Mouse (Mus musculus) olfactory bulb, adult 2 months (tissue): ENCODE measurements around the gene Flywch2. TPM values are rescaled to one million over a fixed set of nuclear protein-coding genes. Genes with fewer than 3 reads are reported as not detected.

Experiments
- H3K27ac ChIP-seq: fragments of 200-500 bp; 2 replicates; pipeline ENCODE4 v1.5.1; 2012; ENCODE audit warnings: low read depth, low read length; ENCODE audit not compliant: insufficient read depth
- H3K4me1 ChIP-seq: fragments of 200-500 bp; 2 replicates; pipeline ENCODE4 v1.6.1; 2012; ENCODE audit warnings: low read length; ENCODE audit not compliant: control insufficient read depth, insufficient read depth
- H3K4me3 ChIP-seq: fragments of 200-500 bp; 2 replicates; pipeline ENCODE4 v1.5.1; 2012; ENCODE audit warnings: mild to moderate bottlenecking, low read depth, low read length, moderate library complexity; ENCODE audit not compliant: insufficient read depth
- CTCF ChIP-seq: fragments of 200-500 bp; IDR thresholded peaks from 2 replicates; pipeline ENCODE4 v1.5.1; 2012; ENCODE audit warnings: low read depth, mild to moderate bottlenecking, low read length, moderate library complexity; ENCODE audit not compliant: insufficient read depth
- POLR2A ChIP-seq: fragments of 200-500 bp; IDR thresholded peaks from 2 replicates; pipeline ENCODE4 v1.6.1; 2012; ENCODE audit warnings: mild to moderate bottlenecking, low read depth, low read length, moderate library complexity; ENCODE audit not compliant: insufficient read depth
- WGBS: fragments of 180-500 bp; shearing (Covaris S2); methylation state at CpG from one replicate; pipeline ENCODE4 v1.1.7; 2018; 5-methylcytosine and 5-hydroxymethylcytosine counted together
- polyA plus RNA-seq: library from polyadenylated mRNA; stranded (reverse); fragments of >200 nt; gene quantifications from 2 replicates; pipeline ENCODE4 v1.2.4, GENCODE M21; 2012; ENCODE audit warnings: low replicate concordance; ENCODE audit not compliant: missing spikeins, insufficient read depth, insufficient read length

The Flywch2 gene
- polyA plus RNA-seq, 1 experiment, result not detected

DNA sequence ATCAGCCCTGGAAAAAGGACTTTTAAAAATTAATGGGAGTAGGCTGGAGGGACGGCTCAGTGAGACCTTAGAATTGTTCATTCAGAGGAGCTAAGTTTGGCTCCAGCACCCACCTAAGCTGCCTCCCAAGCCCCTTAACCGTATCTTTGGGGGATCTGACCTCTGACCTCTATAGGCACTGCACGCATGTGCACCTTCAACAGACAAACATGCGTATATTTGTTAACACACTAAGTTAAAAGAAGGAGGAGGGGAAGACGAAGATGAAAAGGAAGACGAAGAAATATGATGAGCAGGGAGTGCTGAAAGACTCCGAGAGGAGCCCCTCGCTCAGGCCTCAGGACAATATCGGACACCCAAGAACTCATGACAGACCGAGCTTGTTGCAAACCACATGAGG is 15.7 kb upstream of the Flywch2 start:
- no peak overlapping the region for H3K4me3 ChIP-seq
- TF ChIP-seq POLR2A (no peak), CTCF (no peak)
- no peak overlapping the region for H3K27ac ChIP-seq
- WGBS, result 94% methylated on average over 10 of the region's 10 CpGs
- H3K4me1 ChIP-seq, result peaks cover 4% of the 10 kb centered on the region; the same call in 1 of the 2 replicates

DNA sequence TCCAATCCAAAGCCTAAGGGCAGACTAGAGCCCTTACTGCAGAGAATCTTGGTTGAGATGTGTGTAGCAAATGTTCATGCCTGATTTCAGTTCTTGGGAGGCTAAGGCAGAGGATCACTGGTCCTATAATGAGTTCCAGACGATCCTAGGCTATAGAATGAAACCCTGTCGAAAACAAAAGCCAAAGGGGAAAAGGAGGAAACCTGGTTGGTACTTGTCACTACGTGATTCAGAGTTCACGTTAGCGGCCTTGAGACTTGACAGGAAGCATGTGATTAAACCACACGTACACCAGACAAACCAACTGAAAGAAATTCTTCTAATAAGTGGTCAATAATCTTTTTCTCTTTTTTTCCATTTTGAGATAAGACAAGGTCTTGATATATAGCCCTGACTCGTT is 11.4 kb upstream of the Flywch2 start:
- WGBS, result 77% methylated on average over 7 of the region's 7 CpGs
- H3K4me3 ChIP-seq, result no peak overlapping the region
- H3K4me1 ChIP-seq, result peaks cover 9% of the 10 kb centered on the region
- TF ChIP-seq POLR2A (no peak), CTCF (no peak)
- no peak overlapping the region for H3K27ac ChIP-seq

DNA sequence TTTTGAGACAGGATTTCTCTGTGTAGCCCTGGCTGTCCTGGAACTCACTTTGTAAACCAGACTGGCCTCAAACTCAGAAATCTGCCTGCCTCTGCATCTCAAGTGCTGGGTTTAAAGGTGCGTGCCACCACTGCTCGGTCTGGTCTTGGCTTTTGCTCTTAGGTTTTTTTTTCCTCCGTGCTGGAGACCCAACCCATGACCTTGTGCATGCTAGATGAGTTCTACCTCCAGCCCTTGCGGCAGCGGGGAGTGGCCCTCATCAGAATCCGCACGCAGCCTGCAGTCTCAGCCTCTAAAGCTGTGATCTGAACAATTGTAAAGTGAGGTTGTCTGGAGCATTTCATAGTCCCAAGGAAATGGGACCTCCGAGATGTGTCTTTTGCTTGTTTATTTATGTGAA is 9.4 kb upstream of the Flywch2 start:
- H3K4me3 ChIP-seq, result no peak overlapping the region
- TF ChIP-seq POLR2A, result no peak
- no peak for TF ChIP-seq CTCF
- peaks cover 14% of the 10 kb centered on the region for H3K4me1 ChIP-seq
- H3K27ac ChIP-seq, result no peak overlapping the region
- 93% methylated on average over 8 of the region's 8 CpGs for WGBS

DNA sequence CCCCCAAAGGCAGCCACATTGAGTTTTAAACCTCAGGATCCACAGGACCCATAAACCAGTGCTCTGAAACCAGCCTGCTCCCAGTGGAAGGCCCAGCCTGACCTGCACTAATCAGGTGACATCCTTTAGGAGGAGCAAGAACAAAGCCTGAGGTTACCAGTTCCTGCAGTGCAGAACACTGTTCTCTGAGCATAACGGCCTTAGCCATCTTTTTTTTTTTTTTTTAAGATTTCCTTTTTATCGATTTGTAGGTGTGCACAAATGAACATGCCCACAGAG is 5.1 kb upstream of the Flywch2 start:
- no peak for TF ChIP-seq CTCF
- TF ChIP-seq POLR2A, result no peak
- 26% methylated on average over 2 of the region's 2 CpGs for WGBS
- Histone ChIP-seq H3K4me1 (peaks cover 19% of the 10 kb centered on the region), H3K27ac (peak overlapping the region; percentile 93), H3K4me3 (peak overlapping the region; percentile 53)

DNA sequence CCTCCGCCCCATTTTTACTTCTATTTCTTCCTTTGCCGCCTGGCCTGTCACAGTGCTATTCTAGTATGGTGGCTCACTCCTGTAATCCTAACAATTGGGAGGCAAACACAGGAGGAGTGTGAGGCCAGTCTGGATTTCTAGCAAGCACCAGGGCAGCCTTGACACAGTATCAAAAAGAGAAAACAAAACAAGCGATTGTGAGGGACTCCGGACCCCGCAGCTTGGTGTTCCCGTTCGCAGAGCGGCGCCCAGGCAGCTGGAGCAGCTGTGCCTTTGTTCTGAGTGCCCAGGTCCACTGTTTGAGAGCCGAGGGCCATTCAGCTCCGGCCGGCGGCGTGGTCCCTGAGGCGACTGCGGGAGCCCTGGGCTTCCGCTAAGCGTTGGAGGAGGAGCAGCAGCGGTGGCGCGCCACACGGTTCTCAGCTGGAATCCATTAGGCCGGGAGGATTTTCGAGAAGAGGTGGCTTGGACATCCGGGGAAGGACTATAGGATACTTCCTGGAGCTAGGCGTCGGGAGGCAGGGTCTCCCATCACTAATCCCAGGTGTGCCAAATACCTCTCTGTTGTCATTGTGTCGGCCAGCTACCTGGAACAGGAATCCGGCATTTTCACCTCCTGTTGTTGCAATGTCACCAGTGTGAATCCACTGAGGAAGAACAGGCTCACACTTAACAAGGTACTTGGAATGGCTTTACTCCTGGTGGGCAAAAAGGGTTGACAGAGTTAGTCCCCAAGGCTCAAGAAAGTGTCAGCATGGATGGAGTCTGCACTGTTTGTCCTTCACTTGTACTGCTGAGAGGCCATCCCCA is 4.6 kb upstream of the Flywch2 start, which contains the start of gene Srrm2:
Srrm2 (plus strand) TSS at position 264 of the 810 bp plus-strand sequence.
- Histone ChIP-seq H3K27ac (peak within 1 kb of the TSS; percentile 93), H3K4me1 (peaks cover 23% of the 10 kb centered on the region), H3K4me3 (peak within 1 kb of the TSS; percentile 53)
- TF ChIP-seq POLR2A, result no peak
- TF ChIP-seq CTCF, result no peak
- 1% methylated on average over 29 of the region's 29 CpGs for WGBS

DNA sequence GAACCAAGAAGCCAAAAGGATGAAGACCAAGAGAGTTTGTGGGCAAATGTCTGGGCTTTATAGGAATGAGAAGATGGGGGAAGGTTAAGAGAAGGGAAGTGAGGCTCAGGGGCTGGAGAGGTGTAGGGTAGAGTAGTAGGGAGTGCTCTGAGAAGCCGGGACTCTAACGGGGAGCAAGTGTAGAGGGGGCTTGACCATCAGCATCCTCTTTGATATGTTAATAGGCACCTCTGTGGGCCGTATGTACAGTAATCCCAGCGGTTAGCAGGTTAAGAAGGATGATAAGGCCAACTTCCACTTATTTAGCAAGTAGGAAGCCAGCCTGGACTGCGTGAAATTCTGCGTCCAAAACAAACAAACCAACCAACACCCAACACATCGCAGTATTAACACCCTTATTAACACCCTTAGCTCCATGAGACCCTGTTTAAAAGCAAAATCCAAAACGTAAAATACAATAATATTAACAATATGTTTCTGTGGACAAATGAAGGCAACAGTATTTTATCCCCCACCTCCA is 3.9 kb upstream of the Flywch2 start:
- TF ChIP-seq CTCF (no peak), POLR2A (no peak)
- H3K27ac ChIP-seq, result peak overlapping the region; percentile 93

DNA sequence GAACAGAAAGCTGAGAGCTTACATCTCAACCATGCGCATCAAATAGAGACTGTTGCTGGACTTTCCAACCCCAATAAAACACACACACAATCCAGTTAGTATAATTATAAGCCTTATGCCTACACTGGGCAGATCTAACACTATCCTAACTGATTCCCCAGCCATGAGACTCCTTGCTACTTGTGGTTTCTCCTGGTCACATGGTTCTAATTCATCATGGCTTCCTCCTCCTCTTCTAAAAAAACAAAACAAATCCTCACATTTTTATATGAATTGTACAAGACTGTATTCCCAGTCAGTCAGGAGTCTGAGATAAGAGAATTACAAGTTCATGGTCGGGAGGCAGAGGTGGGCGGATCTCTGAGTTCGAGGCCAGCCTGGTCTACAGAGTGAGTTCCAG is 3.1 kb upstream of the Flywch2 start:
- Histone ChIP-seq H3K4me3 (no peak overlapping the region), H3K27ac (no peak overlapping the region), H3K4me1 (peaks cover 22% of the 10 kb centered on the region)
- no peak for TF ChIP-seq POLR2A
- no peak for TF ChIP-seq CTCF
- WGBS, result 90% methylated on average over 4 of the region's 4 CpGs

More for the DNA sequence above, 3.9 kb upstream of the Flywch2 start:
- 16% methylated on average over 8 of the region's 8 CpGs for WGBS
- peaks cover 22% of the 10 kb centered on the region for H3K4me1 ChIP-seq
- no peak overlapping the region for H3K4me3 ChIP-seq

DNA sequence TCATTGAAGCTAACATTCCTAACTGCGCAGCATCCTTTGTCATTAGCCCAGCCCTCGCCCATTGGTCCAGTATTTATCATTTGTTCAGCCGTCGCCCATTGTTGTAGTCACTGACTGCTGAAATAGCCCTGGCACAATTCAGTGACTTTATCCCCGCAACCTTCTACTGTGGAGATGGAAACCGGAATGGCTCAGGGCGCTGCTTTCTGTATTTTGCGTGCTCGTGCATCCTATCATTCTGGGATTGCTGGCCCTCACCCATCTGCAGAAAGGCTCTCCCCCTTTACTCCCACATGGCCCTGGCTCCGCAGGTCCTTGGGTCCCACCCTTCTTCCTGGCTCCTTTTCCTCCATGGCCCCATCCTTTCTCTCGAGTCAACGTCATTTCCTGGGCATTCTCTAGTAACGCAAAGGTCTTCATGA is 640 bp upstream of the Flywch2 start:
- 8% methylated on average over 13 of the region's 13 CpGs for WGBS
- Histone ChIP-seq H3K4me1 (peaks cover 13% of the 10 kb centered on the region), H3K27ac (peak overlapping the region; percentile 86), H3K4me3 (peak overlapping the region; percentile 47)
- TF ChIP-seq CTCF, result no peak
- peak; percentile 40; the same call in 1 of the 2 replicates for TF ChIP-seq POLR2A

DNA sequence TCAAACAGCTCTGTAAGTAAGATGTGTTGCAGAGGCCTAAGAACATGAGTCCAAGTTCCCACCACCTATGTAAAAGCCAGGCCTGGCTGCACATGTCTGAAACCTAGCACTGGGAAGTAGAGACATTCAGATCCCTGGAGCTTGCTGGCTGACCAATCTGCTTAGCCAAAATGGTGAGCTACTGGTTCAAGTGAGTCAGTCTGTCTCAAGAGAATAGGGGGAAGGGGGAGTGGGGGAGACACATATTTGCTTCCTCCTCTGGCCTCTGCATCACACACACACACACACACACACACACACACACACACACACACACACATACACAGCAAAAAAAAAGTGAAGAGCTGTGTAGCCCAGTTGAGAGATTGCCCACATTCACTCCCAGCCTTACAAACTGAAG is 2.5 kb downstream of the Flywch2 start:
- peaks cover 9% of the 10 kb centered on the region for H3K4me1 ChIP-seq
- TF ChIP-seq CTCF (no peak), POLR2A (no peak)
- no peak overlapping the region for H3K4me3 ChIP-seq
- no peak overlapping the region for H3K27ac ChIP-seq

DNA sequence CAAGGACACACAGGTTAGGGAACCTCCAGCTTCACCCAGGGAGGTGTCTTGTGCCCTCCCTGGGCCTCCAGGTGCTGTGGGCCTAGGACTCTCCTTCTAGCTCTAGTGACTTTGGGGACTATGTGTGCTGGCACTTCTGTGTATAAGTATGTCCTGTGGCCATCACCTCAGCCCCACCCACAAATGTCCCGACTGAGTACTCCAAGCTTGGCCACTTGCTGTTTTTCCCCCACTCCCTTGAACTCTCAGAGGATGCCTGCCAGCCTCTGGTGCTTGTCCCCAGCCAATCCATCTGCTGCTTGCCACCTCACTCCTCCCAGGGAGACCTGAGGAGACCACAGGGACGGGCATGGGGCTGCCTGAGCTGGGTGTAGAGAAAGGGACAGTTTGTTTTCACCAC is 7.4 kb downstream of the Flywch2 start:
- Histone ChIP-seq H3K4me1 (peaks cover 3% of the 10 kb centered on the region; the same call in 1 of the 2 replicates), H3K27ac (no peak overlapping the region), H3K4me3 (no peak overlapping the region)
- no peak for TF ChIP-seq CTCF
- TF ChIP-seq POLR2A, result no peak
- WGBS, result 65% methylated on average over 2 of the region's 2 CpGs
